Mouse (Mus musculus) C2C12 (cell line): ENCODE measurements around the gene Dcun1d2.

Experiments used
- CTCF ChIP-seq: IDR thresholded peaks from one replicate; pipeline ENCODE4 v1.5.1; 2011; ENCODE audit not compliant: control insufficient read depth, insufficient read depth, insufficient read length
- MYOD1 ChIP-seq: IDR thresholded peaks from one replicate; pipeline ENCODE4 v1.6.1; 2011; ENCODE audit warnings: low read depth; ENCODE audit not compliant: control insufficient read depth, insufficient read length
- USF1 ChIP-seq: IDR thresholded peaks from one replicate; pipeline ENCODE4 v1.6.1; 2011; ENCODE audit warnings: low read depth, mild to moderate bottlenecking, control low read depth, moderate library complexity

GRCm38 (mm10) chr8:13326598-13326997 lies 38.7 kb upstream of the Dcun1d2 start:
- TF ChIP-seq CTCF (no peak), USF1 (no peak), MYOD1 (no peak)
